Mouse (Mus musculus) lung, postnatal 36 days (tissue): ENCODE measurements at regions not wholly inside any gene's neighbourhood (a gene's known extent, or its start where the extent isn't known, plus 50 kb on each side); places are given as distances from the start of the nearest gene placed in this dataset.

ENCODE experiments used
- DNase-seq: peaks from one replicate; pipeline ENCODE4 v3.0.0; 2022; ENCODE audit warnings: mixed read lengths

- no peak for DNase-seq
These were observed 188.5 kb downstream of the Emx2 start for GRCm38 (mm10) chr19:59646656-59647055.

GRCm38 (mm10) chr19:59649421-59649820 is 191.2 kb downstream of the Emx2 start:
- DNase-seq: no peak

GRCm38 (mm10) chr19:59650611-59651329 is 192.6 kb downstream of the Emx2 start:
- no peak for DNase-seq

- DNase-seq: no peak
These were observed 195.6 kb downstream of the Emx2 start for GRCm38 (mm10) chr19:59653631-59654367.

GRCm38 (mm10) chr19:59655321-59655720 is 197.1 kb downstream of the Emx2 start:
- no peak for DNase-seq

GRCm38 (mm10) chr19:59669793-59670192 is 211.6 kb downstream of the Emx2 start:
- no peak for DNase-seq

GRCm38 (mm10) chr19:59673537-59673936 is 215.4 kb downstream of the Emx2 start:
- DNase-seq: no peak

- DNase-seq: no peak
These were observed 221.0 kb downstream of the Emx2 start for GRCm38 (mm10) chr19:59679191-59679590.

GRCm38 (mm10) chr19:59680356-59680755 is 222.2 kb downstream of the Emx2 start:
- DNase-seq: no peak

GRCm38 (mm10) chr19:59684292-59684691 is 226.1 kb downstream of the Emx2 start:
- DNase-seq: no peak

GRCm38 (mm10) chr19:59685826-59686717 is 227.9 kb downstream of the Emx2 start:
- DNase-seq: no peak

- DNase-seq: no peak
These were observed 229.0 kb downstream of the Emx2 start for GRCm38 (mm10) chr19:59687206-59687605.

GRCm38 (mm10) chr19:59687681-59688080 is 229.5 kb downstream of the Emx2 start:
- no peak for DNase-seq

GRCm38 (mm10) chr19:59691541-59692096 is 233.4 kb downstream of the Emx2 start:
- no peak for DNase-seq

- no peak for DNase-seq
These were observed 239.5 kb downstream of the Emx2 start for GRCm38 (mm10) chr19:59697628-59698027.

GRCm38 (mm10) chr19:59700187-59700586 is 242.0 kb downstream of the Emx2 start:
- DNase-seq: no peak

- DNase-seq: no peak
These were observed 236.3 kb downstream of the Rab11fip2 start for GRCm38 (mm10) chr19:59707106-59707505.

GRCm38 (mm10) chr19:59709180-59709579 is 234.3 kb downstream of the Rab11fip2 start:
- DNase-seq: no peak

- DNase-seq: no peak
These were observed 228.4 kb downstream of the Rab11fip2 start for GRCm38 (mm10) chr19:59715086-59715485.

GRCm38 (mm10) chr19:59717813-59718483 is 225.5 kb downstream of the Rab11fip2 start:
- no peak for DNase-seq

GRCm38 (mm10) chr19:59738541-59738940 is 204.9 kb downstream of the Rab11fip2 start:
- no peak for DNase-seq

GRCm38 (mm10) chr19:59742946-59743345 is 200.5 kb downstream of the Rab11fip2 start:
- peak; percentile 43 for DNase-seq
